Mouse (Mus musculus) intestine, embryonic 14.5 days (tissue): ENCODE measurements around the gene Ccdc57. TPM values are rescaled to one million over a fixed set of nuclear protein-coding genes. Genes with fewer than 3 reads are reported as not detected.
"Not testable (repeated sequence)": the region's sequence is repeated elsewhere in the genome, so short reads cannot be mapped to it uniquely, and the experiment has no call there.

ENCODE experiments used
- ATAC-seq: fragments of 200-750 bp; cut with Nextera tagmentation; replicated peaks from 2 replicates; pipeline ENCODE4 v1.8.0; 2017; ENCODE audit warnings: low read depth, moderate number of reproducible peaks, moderate TSS enrichment, moderate library complexity; ENCODE audit not compliant: low FRiP score, low TSS enrichment
- DNase-seq: peaks from one replicate; pipeline ENCODE4 v3.0.0-alpha.2; 2018; ENCODE audit warnings: low spot score
- H3K27ac ChIP-seq: fragments of 300-500 bp; sonication (generic); 2 replicates; pipeline ENCODE4 v1.5.1; 2014; ENCODE audit warnings: low read depth, mild to moderate bottlenecking, control low read depth
- H3K27me3 ChIP-seq: fragments of 300-500 bp; sonication (generic); replicated peaks from 2 replicates; pipeline ENCODE4 v1.6.1; 2014; ENCODE audit warnings: low read length, control low read depth; ENCODE audit not compliant: control insufficient read depth, insufficient read depth
- H3K36me3 ChIP-seq: fragments of 300-500 bp; sonication (generic); 2 replicates; pipeline ENCODE4 v1.6.1; 2014; ENCODE audit warnings: low read length, control low read depth; ENCODE audit not compliant: control insufficient read depth, insufficient read depth
- H3K4me1 ChIP-seq: fragments of 300-500 bp; sonication (generic); replicated peaks from 2 replicates; pipeline ENCODE4 v1.6.1; 2014; ENCODE audit warnings: low read length, control low read depth, mixed read lengths; ENCODE audit not compliant: control insufficient read depth, insufficient read depth
- H3K4me2 ChIP-seq: fragments of 300-500 bp; sonication (generic); 2 replicates; pipeline ENCODE4 v1.6.1; 2014; ENCODE audit warnings: low read length
- H3K4me3 ChIP-seq: fragments of 300-500 bp; sonication (generic); 2 replicates; pipeline ENCODE4 v1.5.1; 2014; ENCODE audit warnings: low read depth, low read length, control low read depth, mixed read lengths
- H3K9ac ChIP-seq: fragments of 300-500 bp; sonication (generic); 2 replicates; pipeline ENCODE4 v1.6.1; 2014; ENCODE audit warnings: mild to moderate bottlenecking, low read length
- H3K9me3 ChIP-seq: fragments of 300-500 bp; sonication (generic); 2 replicates; pipeline ENCODE4 v1.6.1; 2016; ENCODE audit warnings: low read length, control low read depth; ENCODE audit not compliant: control insufficient read depth
- WGBS: fragments of 180-500 bp; shearing (Covaris S2); extraction: QIAGEN DNeasy Blood & Tissue Kit; methylation state at CpG from one replicate; pipeline ENCODE4 v1.1.7; 2014; 5-methylcytosine and 5-hydroxymethylcytosine counted together
- polyA plus RNA-seq: library from polyadenylated mRNA; unstranded; fragments of >200 nt; fragmentation: Nextera tagmentation; extraction: Ambion mirVana; gene quantifications from 2 replicates; pipeline ENCODE4 v1.2.1, GENCODE M21; 2014

Ccdc57 gene
- polyA plus RNA-seq, 1 experiment from 2014 or later, result 5.9 TPM

DNA sequence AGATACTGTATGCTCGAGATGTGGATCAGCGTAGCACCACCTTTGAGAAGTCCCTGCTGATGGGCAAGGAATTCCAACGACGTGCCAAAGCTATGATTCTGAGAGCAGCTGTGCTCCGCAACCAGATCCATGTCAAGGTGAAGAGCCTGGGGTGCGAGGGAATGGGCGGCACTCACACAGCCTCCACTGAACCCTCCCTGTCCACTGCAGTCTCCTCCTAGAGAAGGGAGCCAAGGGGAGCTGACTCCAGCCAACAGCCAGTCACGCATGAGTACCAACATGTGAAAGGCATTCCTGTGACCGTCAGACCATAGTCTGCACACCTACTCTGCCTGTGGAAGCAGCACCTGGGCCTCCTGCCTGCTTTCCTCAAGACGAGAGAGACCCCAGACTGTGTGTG lies 144.2 kb downstream of the Ccdc57 start:
- ATAC-seq, H3K4me2 ChIP-seq, DNase-seq, H3K4me3 ChIP-seq, H3K9me3 ChIP-seq, H3K27ac ChIP-seq, H3K27me3 ChIP-seq, H3K9ac ChIP-seq, H3K4me1 ChIP-seq: not testable (repeated sequence)
- 93% methylated on average over 9 of the region's 10 CpGs for WGBS
- peaks cover 76% of the 10 kb centered on the region for H3K36me3 ChIP-seq

GRCm38 (mm10) chr11:120785145-120785544 lies 147.5 kb downstream of the Ccdc57 start:
- peaks cover 55% of the 10 kb centered on the region for H3K36me3 ChIP-seq
- WGBS, result 29% methylated on average over 9 of the region's 9 CpGs
- H3K9ac ChIP-seq, result peak overlapping the region; percentile 83
- ATAC-seq (no peak), DNase-seq (no peak)
- H3K27me3 ChIP-seq, result no peaks in the 10 kb centered on the region
- H3K9me3 ChIP-seq, result no peaks in the 10 kb centered on the region
- H3K27ac ChIP-seq, result no peak overlapping the region; the same call in 1 of the 2 replicates
- peak overlapping the region; percentile 99 for H3K4me3 ChIP-seq
- H3K4me1 ChIP-seq, result peaks cover 6% of the 10 kb centered on the region
- H3K4me2 ChIP-seq, result peak overlapping the region; percentile 87

- WGBS, result under 1% methylated on average over 102 of the region's 107 CpGs
- peak; percentile 91 for DNase-seq
- H3K36me3 ChIP-seq, result peaks cover 49% of the 10 kb centered on the region
These were observed 148.4 kb downstream of the Ccdc57 start, which contains the start of the genes Rfng and Gps1 for GRCm38 (mm10) chr11:120784064-120784791. TSS of gene Rfng (minus strand) at chr11:120784207. TSS of gene Gps1 (plus strand) at chr11:120784272.

DNA sequence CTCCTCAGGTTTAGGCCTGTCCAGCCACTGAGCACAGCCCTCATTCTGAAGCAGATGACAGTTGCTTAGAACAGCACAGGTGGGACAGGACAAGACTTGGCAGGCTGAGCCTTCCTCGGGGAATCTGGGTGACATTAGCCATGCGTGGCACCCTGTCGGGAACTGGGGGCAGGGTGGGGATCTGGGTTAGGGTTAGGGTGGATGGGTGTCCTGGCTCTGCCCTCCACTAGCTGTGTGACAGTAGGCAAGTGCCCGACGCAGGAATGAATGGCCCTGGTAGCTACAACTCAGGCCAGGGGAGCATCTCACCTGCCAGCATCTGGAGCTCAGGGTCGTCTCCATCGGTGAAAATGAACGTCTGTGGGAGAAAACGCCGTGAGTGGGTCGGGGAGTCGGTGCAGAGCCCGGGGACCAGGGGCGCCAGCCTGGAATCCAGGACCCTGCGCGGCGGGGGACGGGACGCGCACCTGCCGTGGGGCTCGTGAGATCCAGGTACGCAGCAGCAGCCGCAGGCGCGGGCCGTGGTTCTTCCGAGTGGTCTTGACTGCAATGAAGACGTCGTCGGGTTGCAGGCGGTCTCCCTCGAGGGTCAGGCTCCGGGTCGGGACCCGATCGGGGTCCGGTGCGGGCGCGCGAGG lies 149.1 kb downstream of the Ccdc57 start:
- Histone ChIP-seq H3K4me1 (peaks cover 6% of the 10 kb centered on the region), H3K27ac (peak overlapping the region; percentile 70), H3K27me3 (no peaks in the 10 kb centered on the region), H3K4me2 (peak overlapping the region; percentile 87), H3K4me3 (peak overlapping the region; percentile 99), H3K9me3 (no peaks in the 10 kb centered on the region), H3K36me3 (peaks cover 45% of the 10 kb centered on the region), H3K9ac (peak overlapping the region; percentile 83)
- DNase-seq (no peak), ATAC-seq (peak; percentile 4; the same call in 1 of the 2 replicates)
- 2% methylated on average over 42 of the region's 42 CpGs for WGBS

More at GRCm38 (mm10) chr11:120784064-120784791, 148.4 kb downstream of the Ccdc57 start, which contains the start of the genes Rfng and Gps1:
- peak; percentile 81 for ATAC-seq
- peaks cover 6% of the 10 kb centered on the region for H3K4me1 ChIP-seq
- peak within 1 kb of the TSS; percentile 99 for H3K4me3 ChIP-seq
- H3K4me2 ChIP-seq, result peak within 1 kb of the TSS; percentile 87
- H3K27ac ChIP-seq, result peak within 1 kb of the TSS; percentile 70
- H3K9ac ChIP-seq, result peak within 1 kb of the TSS; percentile 83
- H3K27me3 ChIP-seq, result no peaks in the 10 kb centered on the region
- H3K9me3 ChIP-seq, result no peaks in the 10 kb centered on the region

DNA sequence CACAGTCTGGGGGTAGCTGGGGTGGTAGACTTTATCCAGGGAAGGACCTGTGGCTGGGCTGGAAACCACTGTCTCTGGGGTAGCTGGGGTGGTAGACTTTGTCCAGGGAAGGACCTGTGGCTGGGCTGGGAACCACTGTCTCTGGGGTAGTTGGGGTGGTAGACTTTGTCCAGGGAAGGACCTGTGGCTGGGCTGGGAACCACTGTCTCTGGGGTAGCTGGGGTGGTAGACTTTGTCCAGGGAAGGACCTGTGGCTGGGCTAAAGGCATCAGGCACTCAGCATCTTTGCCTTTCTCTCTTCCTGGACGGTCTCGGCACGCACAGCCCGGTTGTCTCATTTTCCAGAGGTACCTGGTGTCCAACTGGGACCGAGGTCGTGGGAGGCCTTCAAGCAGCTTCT lies 151.3 kb downstream of the Ccdc57 start:
- H3K4me1 ChIP-seq, H3K27ac ChIP-seq, ATAC-seq, H3K27me3 ChIP-seq, H3K4me2 ChIP-seq, H3K9me3 ChIP-seq, DNase-seq, H3K9ac ChIP-seq, H3K4me3 ChIP-seq: not testable (repeated sequence)
- 97% methylated on average over 6 of the region's 6 CpGs for WGBS
- peaks cover 23% of the 10 kb centered on the region for H3K36me3 ChIP-seq

DNA sequence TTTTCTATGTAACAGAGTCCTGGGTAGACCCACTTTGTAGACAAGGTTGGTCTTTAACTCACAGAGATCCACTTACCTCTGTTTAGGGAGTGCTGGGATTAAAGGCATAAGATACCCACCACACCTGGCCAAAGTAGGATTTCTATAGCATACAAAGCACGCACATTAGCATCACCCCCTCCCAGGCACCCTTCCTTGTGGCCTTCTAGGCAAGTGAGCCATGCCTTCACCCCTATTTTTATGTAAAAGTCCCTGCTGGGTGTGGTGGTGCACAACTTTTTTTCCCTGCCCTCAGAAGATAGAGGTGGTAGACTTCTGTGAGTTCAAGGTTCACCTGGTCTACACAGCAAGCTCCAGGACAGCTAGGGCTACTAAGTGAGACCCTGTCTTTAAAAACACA lies 152.8 kb downstream of the Ccdc57 start:
- Histone ChIP-seq H3K9ac (no peak overlapping the region), H3K4me3 (no peak overlapping the region), H3K36me3 (peaks cover 15% of the 10 kb centered on the region), H3K4me1 (peaks cover under 1% of the 10 kb centered on the region), H3K27me3 (no peaks in the 10 kb centered on the region), H3K4me2 (no peak overlapping the region), H3K27ac (no peak overlapping the region), H3K9me3 (no peaks in the 10 kb centered on the region)
- ATAC-seq (no peak), DNase-seq (no peak)
- whole genome bisulfite sequencing, result 86% methylated on average over 1 of the region's 1 CpGs

DNA sequence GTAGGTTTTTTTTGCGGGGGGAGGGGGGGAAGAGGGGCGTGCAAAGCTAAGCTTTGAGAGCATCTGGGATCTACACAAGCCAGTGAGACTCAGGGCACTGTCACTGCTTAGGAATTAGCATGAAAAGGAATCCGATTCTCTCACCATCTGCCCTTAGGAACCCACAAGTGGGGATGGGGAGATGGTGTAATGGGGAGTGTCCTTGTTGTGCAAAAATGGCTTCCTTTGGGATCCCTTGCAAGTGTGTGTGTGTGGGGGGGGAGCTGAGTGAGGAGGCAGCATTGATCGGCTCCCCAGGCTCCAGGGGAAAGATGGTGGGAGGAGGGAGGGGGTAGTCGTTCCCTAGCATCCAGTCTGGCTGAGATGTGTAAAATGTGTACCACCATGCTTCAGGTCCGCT lies 155.5 kb downstream of the Ccdc57 start:
- H3K9me3 ChIP-seq, result no peaks in the 10 kb centered on the region
- H3K27ac ChIP-seq, result no peak overlapping the region
- DNase-seq (no peak), ATAC-seq (no peak)
- H3K4me3 ChIP-seq, result no peak overlapping the region
- H3K27me3 ChIP-seq, result no peaks in the 10 kb centered on the region
- H3K4me1 ChIP-seq, result no peaks in the 10 kb centered on the region
- WGBS, result 34% methylated on average over 6 of the region's 6 CpGs
- peaks cover 15% of the 10 kb centered on the region for H3K36me3 ChIP-seq
- no peak overlapping the region for H3K9ac ChIP-seq
- H3K4me2 ChIP-seq, result no peak overlapping the region
